Mouse (Mus musculus) spleen, postnatal 36 days (tissue): ENCODE measurements around the gene Tmem150b.

Source experiments
- DNase-seq, 2 experiments: peaks; one replicate each; pipeline ENCODE4 v3.0.0; 2022; ENCODE audit warnings: low spot score in 2 of 2, mixed read lengths in 1 of 2

Tmem150b gene

DNA sequence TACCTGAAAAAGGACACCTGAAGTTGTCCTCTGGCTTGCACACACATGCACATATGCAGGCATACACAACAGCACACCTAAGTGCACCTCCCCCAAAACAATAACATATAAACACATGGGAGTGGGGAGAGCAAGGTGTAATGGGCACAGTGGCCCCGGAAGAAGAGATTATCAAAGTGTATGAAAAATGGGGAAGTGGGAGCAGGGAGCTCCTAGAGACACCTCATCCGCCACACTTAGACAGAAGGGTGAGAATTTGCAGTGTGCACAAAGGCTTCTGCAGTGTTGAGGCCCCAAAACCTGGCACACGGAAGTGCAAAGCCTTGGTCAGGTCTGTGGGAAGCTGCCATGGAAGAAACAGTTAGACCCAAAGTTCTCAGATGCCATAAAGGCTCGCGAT lies 6.0 kb upstream of the Tmem150b start:
- DNase-seq = no peak

DNA sequence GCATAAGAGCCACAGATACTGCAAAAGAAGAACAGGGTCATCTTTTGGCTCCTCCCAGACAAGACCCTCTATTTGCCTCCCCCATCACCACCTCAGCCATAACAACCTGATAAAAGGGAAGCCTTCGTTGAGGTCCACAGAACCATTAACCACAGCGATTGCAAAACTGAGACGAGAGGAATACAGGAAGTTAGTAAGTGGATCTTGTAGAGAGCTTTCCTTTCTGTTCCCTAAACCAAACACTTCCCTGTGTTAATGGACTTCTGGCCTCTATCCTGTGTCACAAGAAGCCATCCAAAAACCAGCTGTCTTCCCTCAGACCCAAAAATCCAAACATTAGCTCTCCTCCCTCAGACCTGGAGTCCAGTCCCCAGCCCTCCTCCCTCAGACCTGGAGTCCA lies 690 bp downstream of the Tmem150b start:
- DNase-seq = peak in 1 of 2 experiments; percentile 27

DNA sequence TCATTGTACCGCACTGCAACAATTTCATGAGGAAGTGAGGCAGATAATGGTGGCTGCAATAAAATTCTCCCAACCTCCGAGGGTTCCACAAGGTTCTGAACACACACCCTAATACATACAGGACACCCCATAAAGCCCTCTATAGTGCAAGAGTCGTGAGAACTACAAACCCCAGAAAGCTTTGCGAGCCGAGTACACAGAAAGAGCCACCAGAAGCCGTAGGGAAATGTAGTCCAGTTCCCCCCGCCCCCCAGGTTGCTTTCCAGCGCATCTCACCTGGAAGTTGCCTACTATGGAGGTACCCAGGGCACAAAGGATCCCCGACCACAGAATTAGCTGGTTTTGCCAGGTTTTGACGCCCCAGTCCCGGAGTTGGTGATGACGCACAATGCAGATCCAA lies 1.5 kb downstream of the Tmem150b start:
- DNase-seq = peak; percentile 36 to 54

DNA sequence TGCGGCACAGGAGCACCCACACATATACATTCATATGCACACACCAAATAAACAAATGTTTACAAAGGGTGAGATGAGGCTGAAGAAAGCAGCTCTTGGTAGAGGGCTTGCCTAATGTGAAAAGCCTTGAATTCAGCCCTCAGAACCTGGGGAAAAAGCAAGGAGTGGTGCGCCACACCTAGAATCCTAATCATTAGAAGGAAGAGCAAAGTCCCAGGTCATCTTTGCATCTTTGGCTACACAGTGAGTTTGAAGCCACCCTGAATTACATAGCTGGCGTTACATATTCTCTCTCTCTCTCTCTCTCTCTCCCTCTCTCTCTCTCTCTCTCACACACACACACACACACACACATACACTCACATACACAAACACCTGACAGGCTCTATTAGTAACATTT lies 5.8 kb downstream of the Tmem150b start:
- no peak for DNase-seq

DNA sequence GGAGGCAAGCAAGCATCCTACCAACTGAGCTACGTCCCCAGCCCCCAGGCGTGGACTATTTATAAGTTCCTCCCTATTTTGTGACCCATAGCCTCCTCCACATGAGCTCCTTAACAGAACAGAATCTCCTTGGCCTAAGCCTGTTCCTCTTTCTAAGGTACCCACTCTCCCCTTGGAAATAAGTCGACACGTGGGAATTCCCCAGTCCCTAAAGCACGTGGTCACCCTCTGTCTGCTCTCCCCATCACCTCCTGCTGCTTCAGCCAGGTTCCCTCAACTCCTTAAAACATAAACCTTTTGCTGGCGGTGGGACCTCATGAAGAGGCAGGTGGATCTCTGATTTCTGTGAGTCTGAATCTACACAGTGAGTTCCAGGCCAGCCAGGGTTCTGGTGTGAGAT lies 8.1 kb downstream of the Tmem150b start:
- no peak for DNase-seq

DNA sequence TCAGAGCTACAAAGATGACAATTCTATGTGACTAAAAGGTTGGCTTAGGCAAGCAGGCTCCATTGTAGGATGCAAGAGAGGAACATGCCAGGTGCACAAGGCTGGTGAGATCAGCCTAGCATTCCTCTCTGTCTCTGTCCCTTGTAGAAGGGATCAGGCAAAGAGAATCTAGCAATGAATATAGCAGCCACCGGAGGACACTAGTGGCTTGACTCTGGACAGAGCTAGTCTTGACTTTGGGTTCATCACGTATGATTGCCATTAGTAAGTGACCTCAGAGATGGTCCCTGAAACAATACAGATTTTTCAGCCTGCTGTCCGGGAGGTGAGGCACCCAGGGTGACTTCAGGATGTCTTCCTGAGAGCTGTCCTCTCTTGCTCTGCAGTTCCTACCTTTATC lies 12.5 kb downstream of the Tmem150b start:
- no peak for DNase-seq

DNA sequence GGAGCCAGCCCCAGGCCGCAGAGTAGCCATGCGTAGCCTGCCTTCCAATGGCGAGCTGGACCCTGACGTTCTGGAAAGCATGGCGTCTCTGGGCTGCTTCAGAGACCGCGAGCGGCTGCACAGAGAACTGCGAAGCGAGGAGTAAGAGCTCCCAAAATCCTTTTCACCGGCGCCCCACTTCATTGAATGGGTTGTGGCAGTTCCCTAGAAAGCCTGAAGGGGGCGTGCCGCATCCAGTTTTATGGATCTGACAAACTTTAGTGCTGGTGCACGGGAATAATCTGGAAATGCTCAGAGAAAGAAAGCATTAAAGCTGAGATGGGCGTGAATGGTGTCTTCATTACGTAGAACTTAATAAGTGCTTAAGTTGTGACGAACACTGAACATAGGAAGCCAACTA lies 20.0 kb downstream of the Tmem150b start:
- DNase-seq = peak in 1 of 2 experiments; percentile 20

DNA sequence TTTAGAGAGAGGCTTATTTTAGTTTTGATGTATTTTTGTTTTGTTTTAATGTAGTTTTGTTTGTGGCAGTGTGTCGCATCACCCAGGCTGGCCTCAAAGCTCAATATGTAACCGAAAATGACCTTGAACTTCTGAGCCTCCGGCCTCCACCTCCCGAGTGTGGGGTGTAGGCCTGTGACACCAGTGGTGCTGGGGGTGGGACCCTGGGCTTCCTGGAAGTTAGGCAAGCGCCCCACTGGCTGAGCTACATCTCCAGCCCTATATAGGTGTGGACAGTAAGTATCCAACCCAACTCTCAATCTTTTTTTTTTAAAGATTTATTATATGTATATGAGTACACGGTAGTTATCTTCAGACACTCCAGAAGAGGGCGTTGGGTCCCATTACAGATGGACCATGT lies 21.9 kb downstream of the Tmem150b start:
- DNase-seq = no peak

DNA sequence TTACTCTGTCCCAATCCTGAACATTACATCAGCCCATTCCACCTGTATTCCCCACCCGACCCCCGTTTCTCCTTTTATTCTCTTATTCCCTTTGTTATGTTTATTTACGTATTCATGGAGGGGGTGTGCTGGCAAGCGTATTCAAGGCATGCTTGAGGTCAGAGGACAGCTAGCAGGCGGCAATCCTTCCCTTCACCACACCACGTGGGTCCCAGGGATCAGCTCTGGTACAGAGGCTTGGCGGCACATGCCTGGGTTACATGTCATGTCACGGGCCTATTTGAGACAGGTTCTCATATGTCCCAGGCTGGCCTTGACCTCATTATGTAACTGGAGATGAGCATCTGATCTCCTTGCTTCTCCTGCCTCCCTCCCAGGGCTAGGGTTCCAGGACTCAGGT lies 22.7 kb downstream of the Tmem150b start:
- DNase-seq = no peak

DNA sequence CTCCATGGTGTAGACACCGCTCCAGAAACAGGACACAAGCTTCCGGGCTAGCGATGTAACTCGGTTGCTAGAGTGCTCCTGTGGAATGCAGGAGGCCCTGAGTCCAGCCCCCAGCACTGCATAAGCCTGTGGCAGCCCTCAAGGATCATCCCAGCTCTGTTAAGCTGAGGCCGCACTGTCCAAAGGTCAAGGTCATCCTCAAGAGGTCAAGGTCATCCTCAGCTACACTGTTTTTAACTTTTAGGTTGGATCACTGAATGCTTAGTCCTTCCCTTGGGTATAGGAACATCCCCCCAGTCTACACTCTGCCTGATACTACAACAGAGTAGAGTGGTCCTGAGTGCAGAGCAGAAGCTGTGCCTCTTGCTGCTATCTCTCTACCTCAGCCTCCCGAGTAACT lies 32.0 kb downstream of the Tmem150b start:
- no peak for DNase-seq

DNA sequence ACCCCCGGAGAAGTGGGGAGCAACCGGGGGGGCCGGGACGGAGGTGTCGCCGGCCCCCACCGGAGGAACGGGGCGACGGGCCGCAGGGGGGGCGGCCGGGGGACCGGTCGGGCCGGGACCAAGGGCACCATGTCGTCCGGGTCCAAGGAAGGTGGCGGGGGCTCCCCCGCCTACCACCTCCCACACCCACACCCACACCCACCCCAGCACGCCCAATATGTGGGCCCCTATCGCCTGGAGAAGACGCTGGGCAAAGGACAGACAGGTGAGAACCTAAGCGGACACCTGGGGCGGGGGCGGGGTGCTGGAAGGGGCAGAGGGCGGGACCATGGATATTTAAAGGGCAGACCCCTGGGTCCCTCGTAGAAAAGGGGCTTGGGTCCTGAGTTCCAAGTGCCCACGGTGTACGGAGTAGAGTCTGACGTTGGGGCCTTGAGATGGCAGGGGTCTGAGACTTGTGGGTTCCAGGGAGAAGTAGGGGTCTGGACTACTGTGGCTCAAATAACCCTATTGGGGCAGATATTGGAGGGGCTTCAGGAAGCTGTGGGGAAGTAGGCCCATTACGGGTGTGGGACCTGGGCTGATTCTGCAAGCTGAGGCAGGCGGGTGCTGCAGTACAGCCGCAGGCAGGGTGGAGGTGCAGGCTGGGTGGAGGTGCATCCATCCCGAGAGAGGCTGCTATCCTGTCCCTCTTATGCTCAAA lies 33.9 kb downstream of the Tmem150b start:
- DNase-seq = no peak

DNA sequence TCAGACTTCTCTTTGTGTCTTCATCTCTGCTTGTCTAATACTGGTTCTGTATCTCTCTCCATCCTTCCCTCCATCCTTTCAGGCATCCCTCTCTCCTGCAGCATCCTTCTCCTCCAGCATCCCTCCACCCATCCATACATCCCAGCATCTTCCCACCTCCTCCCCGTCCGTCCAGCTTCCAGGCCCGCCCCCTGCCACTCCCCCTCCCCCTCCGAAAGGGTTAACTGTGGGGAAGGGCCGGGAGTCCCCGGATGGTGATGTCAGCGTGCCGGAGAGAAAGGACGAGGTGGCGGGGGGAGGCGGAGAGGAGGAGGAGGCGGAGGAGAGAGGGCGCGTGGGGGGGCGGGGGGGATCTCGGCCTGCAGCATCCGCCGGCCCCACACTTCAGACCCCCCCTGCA lies 34.7 kb downstream of the Tmem150b start, which contains the start of gene Brsk1:
Gene Brsk1 (plus strand): TSS at position 218 of the 400 bp plus-strand sequence.
- DNase-seq = no peak

DNA sequence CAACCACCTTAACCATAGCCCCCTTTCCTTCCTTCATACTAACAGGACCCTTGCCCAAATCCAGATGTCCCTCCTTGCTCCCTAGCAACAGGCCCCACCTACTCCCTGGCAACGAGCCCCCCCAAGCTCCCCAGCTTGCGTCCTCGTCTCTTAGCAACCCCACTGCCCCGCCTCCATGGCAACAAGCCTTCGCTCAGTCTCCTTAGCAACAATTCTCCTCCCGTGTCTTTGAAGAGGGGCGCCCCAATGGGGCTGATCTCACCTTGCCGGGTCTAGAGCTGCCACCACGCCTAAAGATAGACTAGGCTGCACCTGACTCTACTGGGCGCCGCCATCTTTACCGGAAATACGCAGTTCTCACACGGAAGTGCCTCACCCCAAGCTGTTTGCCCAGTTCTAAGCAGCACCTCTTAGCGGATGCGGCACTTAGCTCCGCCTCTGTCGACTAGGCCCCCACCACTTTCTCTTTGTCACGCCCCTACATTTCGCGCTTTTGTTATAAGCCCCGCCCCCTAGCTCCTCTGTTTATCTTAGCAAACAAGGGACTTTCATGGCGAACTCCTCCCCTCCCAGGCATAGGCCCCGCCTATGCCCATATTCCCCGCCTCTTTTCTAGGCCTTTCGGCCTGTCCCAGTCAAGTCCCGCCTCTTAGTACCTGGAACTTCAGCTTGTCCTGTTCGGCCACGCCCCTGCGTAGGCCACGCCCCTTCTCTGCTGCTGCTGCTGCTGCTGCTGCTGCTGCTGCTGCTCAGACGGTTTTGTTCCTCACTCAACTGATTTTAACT lies 40.2 kb downstream of the Tmem150b start, which contains the start of gene Hspbp1:
Gene Hspbp1 (minus strand): TSS at position 437 of the 786 bp plus-strand sequence.
- DNase-seq = peak; percentile 96 to 98

DNA sequence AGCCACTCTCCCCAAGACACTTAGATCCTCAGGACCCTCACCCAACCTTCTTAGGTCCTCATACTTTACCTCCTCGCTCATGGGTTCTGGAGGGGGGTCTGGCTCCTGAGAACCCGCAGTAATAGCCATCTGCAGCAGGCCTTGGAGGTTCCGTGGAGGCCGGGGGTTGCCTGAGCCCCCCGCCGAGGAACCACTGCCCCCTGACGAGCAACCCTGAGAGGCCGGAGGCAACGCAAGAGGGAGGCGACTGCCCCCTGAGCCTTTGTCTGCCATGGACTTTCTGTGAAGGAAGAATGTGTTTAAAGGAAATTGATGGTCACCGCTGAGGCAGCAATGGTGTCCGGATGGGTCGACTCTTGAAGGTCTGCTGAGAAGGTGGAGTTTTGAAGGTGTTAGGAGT lies 40.8 kb downstream of the Tmem150b start:
- no peak for DNase-seq

DNA sequence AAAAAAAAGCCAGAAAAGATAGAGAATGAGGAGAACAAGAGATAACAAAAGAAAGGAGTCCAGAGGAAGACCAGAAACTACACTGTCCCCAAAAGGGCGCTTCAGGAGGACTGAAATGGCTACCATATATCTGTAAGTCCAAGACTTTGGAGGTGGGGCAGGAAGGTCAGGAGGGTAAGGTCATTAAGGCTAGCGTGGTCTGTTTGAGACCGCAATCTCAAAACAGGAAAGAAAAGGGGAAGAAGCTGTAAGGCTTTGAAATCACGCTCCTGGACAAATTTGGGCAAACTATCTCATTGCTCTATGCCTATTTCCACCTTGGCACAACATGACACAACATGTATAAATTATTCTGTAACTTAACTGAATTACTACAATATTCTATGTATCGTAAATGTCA lies 41.7 kb downstream of the Tmem150b start:
- no peak for DNase-seq

DNA sequence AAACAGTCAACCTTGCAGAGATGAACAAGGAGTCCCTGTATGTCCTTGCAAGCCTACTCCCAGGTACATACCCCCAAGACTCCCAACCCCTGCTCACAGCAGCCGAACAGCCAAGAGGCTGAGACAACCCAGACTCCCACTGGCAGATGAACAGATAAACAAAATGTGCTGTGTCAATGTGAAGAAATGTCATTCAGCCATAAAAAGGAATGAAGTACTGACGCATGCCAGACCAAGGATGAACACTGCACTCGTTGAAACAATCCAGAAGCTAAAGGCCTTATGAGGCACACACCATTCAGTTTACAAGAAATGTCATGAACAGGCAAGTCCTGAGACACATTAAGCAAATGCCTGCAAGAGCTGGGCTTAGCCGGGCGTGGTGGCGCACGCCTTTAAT lies 49.8 kb downstream of the Tmem150b start:
- DNase-seq = no peak

DNA sequence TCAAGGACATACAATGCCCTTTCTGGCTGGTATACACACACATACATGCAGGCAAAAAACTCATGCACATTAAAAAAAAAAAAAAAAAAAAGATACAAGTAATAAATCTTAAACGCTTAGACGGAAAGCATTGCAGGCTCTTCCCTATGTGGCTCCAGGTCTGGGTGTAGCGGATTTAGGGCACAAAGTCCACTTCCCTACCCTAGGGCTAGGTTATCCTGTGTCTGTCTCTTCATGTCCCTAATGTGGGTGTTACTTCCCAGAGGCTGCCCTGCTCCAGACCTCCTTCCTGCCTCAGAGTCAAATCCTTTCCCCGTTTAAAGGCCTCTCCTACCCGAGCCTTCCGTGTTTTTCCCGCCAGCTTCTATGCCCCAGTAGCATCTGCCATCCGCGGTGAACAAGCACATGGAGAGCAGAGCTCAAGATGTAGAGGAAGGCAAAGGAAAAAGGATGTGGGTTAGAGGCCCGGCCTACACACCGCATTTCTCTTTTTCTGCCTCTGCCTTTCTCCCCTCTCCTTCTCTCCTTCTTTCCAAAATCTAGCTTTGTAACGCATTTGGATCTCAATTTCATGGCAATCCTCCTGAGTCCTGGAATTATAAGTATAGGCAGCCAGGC lies 50.8 kb downstream of the Tmem150b start:
- no peak for DNase-seq

DNA sequence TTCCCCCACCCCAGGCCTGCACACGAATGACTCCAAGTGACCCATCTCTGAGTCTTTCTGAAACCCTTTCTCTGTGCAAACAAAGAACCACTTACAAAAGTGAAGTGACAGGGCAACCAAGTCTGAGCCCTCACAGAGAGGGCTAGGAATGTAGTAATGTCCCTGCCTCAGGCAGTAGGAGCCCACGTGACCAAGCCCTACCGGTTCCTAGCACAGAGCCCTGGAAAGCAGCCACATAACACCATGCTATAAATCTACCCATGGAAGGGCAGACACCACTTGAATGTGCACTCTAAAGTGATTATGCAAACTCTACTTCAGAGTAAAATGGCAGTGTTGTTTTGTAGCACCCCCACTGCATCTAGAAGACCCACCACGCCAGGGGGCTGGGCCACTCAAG lies 53.1 kb downstream of the Tmem150b start:
- no peak for DNase-seq

DNA sequence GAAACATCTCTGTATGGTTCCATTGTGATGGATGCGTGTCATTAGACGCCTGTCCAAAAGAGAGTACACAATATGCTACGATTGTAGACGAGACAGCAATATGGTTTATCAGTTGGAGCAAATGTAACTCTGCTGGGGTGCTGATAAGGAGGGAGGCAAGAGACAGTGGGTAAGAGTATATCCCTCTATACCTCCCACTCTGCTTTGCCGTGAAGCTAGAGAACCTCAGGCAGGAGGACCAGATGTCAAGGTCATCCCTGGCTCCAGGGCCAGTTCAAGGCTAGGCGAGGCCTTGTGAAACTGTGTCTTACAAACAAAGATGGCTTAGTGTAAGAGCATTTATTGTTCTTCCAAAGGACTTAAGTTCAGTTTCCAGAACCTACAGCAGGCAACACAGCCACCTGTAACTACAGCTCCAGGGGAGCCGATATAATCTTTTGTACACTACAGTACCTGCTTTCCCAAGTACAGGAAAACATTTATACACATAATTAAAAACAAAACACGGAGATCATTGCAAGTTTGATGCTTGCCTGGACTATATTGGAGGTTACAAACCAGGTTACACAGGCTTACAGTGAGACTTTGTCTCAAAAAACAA lies 54.3 kb downstream of the Tmem150b start:
- DNase-seq = peak; percentile 28 to 49

DNA sequence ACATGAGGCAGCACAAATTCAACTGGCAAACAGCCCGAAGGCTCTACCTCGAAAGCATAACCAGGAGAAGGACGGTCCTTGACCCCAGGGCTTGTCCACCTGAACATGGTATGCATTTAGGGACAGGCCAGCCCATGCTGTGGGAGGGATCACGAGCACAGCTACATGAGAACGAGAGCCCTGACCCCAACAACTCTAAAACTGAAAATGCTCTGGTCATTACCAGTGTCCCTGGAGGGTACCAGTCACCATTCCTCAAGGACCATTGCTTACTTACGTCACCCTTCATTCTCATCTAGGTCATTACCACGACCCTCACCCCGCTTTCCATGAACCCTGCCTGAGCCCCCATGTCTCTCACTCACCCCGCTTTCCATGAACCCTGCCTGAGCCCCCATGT lies 55.9 kb downstream of the Tmem150b start:
- no peak for DNase-seq

DNA sequence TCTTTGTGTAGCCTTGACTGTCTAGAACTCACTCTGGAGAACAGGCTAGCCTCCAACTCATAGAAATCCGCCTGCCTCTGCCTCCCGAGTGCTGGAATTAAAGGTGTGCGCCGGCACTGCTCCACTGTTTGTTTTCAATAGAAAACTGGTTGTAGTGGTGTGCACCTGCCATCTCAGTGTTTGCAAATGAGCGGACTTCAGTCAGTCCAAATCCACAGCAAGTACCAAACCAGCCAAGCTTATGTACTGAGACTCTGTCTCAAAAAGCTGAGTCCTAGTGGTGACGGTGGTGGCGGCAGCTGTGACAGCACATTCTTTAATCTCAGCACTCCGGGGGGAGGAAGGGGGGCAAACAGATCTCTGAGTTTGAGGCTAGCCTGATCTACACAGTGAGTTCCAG lies 56.5 kb downstream of the Tmem150b start:
- DNase-seq = no peak

DNA sequence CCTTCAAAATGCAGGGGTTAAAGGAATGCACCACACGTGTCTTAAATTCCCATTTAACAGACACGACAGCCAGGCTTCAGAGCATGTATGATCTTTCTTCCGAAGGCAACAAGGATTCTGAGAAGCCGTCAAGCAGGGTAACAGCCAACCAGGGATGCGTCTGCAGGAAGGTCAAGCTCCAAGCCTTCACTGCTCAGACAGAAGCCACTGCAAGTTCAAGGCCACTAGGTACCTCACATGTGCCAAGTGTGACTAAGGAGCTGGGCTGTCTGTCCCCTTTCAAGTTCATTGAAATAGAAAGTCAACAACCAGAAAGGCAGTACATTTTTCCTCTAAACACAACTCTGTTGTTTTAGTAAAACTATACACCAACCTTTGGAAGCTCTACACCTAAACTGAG lies 58.2 kb downstream of the Tmem150b start:
- DNase-seq = no peak
